Mouse (Mus musculus) CH12.LX (cell line): ENCODE data around the gene Gm13090.

ENCODE experiments used
- CHD1 ChIP-seq: IDR thresholded peaks from 2 replicates; pipeline ENCODE4 v1.6.1; 2012; ENCODE audit warnings: low read depth, low read length, improper control_type of control experiment, inconsistent platforms
- CHD2 ChIP-seq: IDR thresholded peaks from 2 replicates; pipeline ENCODE4 v1.6.1; 2011; ENCODE audit warnings: low read length, improper control_type of control experiment
- CTCF ChIP-seq, 2 experiments: IDR thresholded peaks in 1 of 2; conservative IDR thresholded peaks in 1 of 2; 2 replicates each; pipeline ENCODE4 v1.5.1; 2011 to 2012; ENCODE audit warnings: low read depth in 2 of 2, low read length in 2 of 2, improper control_type of control experiment in 1 of 2, inconsistent platforms in 1 of 2, mild to moderate bottlenecking in 1 of 2, moderate library complexity in 1 of 2
- EP300 ChIP-seq: IDR thresholded peaks from 2 replicates; pipeline ENCODE4 v1.6.1; 2011; ENCODE audit warnings: low read length, improper control_type of control experiment
- GABPA ChIP-seq: IDR thresholded peaks from 2 replicates; pipeline ENCODE4 v1.6.1; 2012; ENCODE audit warnings: low read depth, low read length, improper control_type of control experiment, inconsistent platforms; ENCODE audit not compliant: insufficient replicate concordance
- IRF4 ChIP-seq: IDR thresholded peaks from 2 replicates; pipeline ENCODE4 v1.6.1; 2014; ENCODE audit warnings: low read depth, mild to moderate bottlenecking, inconsistent platforms, low read length, improper control_type of control experiment
- KAT2A ChIP-seq: IDR thresholded peaks from 2 replicates; pipeline ENCODE4 v1.6.1; 2012; ENCODE audit warnings: low read length, improper control_type of control experiment, inconsistent platforms; ENCODE audit not compliant: insufficient replicate concordance
- MAFK ChIP-seq: IDR thresholded peaks from 2 replicates; pipeline ENCODE4 v1.6.1; 2011; ENCODE audit warnings: low read length, improper control_type of control experiment; ENCODE audit not compliant: insufficient replicate concordance
- MXI1 ChIP-seq: IDR thresholded peaks from 2 replicates; pipeline ENCODE4 v1.6.1; 2011; ENCODE audit warnings: mild to moderate bottlenecking, low read depth, low read length, improper control_type of control experiment
- PAX5 ChIP-seq: IDR thresholded peaks from 2 replicates; pipeline ENCODE4 v1.6.1; 2012; ENCODE audit warnings: low read length, inconsistent platforms, mixed read lengths
- POLR2A ChIP-seq: IDR thresholded peaks from 2 replicates; pipeline ENCODE4 v1.6.1; 2011; ENCODE audit warnings: low read depth, mild to moderate bottlenecking, improper control_type of control experiment, low read length
- POLR2AphosphoS2 ChIP-seq: IDR thresholded peaks from 2 replicates; pipeline ENCODE4 v1.6.1; 2011; ENCODE audit warnings: low read depth, low read length, improper control_type of control experiment
- RAD21 ChIP-seq: IDR thresholded peaks from 2 replicates; pipeline ENCODE4 v1.6.1; 2011; ENCODE audit warnings: low read depth, mild to moderate bottlenecking, low read length, improper control_type of control experiment, moderate library complexity
- USF1 ChIP-seq: IDR thresholded peaks from 2 replicates; pipeline ENCODE4 v1.6.1; 2014; ENCODE audit warnings: low read depth, mild to moderate bottlenecking, inconsistent platforms, low read length, improper control_type of control experiment

DNA sequence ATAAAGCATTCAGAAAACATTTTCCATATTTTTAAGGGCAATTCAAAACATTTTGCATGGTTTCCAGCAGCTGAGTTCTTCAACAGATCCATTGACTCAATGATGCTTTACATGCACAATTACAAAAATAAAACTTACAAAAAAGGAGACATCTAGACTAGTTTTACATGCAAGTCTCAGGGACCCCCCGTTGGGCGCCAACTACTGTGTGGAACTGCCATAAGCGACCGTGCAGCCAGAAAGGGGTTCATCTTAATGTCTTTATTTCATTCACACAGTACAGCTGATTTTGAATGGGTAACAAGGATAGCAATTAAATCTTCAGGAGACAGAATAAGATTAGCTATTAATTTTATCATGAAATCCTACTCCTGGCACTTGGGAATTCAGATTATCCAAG, 29.8 kb upstream of the Gm13090 start:
- TF ChIP-seq RAD21 (no peak), CTCF (conservative IDR thresholded peaks at IDR 0.05 in 1 of 2, IDR thresholded peaks at IDR 0.05 in 1 of 2; ENCODE audit: low read depth in 2 of 2, low read length in 2 of 2) (no peak), EP300 (no peak), POLR2A (no peak), CHD2 (no peak), IRF4 (no peak), KAT2A (no peak), MAFK (no peak), MXI1 (no peak), PAX5 (no peak), CHD1 (no peak), POLR2AphosphoS2 (no peak), USF1 (no peak), GABPA (no peak)
